ENCODE assay signal across 30 mouse cellular contexts in the genomic region with DNA sequence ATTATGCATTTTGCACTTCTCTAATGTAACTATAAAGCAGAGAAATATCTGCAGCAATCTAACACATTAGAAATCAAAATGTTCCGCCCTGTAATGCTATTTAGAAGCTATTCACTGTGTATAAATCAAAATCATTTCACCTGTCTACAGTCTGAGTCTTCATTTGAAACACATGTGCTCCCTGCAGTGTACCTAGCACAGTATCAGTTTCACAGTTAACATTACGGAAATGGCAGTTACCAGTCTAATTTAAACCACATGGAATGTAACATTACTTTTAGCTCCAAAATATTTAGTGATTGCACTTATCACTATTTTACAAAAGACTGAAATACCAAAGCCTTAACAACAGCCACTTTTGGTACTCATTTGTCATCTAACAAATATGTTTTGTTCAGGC. TPM values are rescaled to one million over a fixed set of nuclear protein-coding genes. Genes with fewer than 3 reads are reported as not detected.
DNase-seq lines count a peak whose midpoint lies in the region; ATAC-seq lines count a peak whose summit lies in the region.
"Had no signal": no experiment of that assay in that cellular context is flagged by ENCODE, and none has a peak within 500 bp of the region (broad histone marks: within the 10 kb centered on the region; RNA-seq: fewer than 3 reads in every experiment).

No protein-coding gene starts in this region.

- no peaks in the 10 kb centered on the region for H3K9me3 ChIP-seq in limb, embryonic 12.5 days
- no peaks in the 10 kb centered on the region for H3K9me3 ChIP-seq in intestine, embryonic 15.5 days
- H3K9me3 ChIP-seq: embryonic facial prominence, embryonic 12.5 days; embryonic facial prominence, embryonic 15.5 days; G1E; heart, embryonic 12.5 days; heart, embryonic 15.5 days; hindbrain, embryonic 10.5 days; hindbrain, embryonic 13.5 days had no signal

- WGBS in limb, embryonic 12.5 days: 30% methylated on average over 2 of the region's 2 CpGs
- 92% methylated on average over 2 of the region's 2 CpGs for WGBS in intestine, embryonic 15.5 days

- no peak overlapping the region for H3K27ac ChIP-seq in limb, embryonic 12.5 days
- no peak overlapping the region for H3K27ac ChIP-seq in intestine, embryonic 15.5 days
- H3K27ac ChIP-seq: embryonic facial prominence, embryonic 12.5 days; embryonic facial prominence, embryonic 15.5 days; heart, embryonic 15.5 days; hindbrain, embryonic 10.5 days; hindbrain, embryonic 13.5 days had no signal

- ATAC-seq in limb, embryonic 12.5 days (ENCODE audit: insufficient number of reproducible peaks, insufficient read depth, low FRiP score, low TSS enrichment, low read depth): 0 out of 2 replicates have a peak, but pooled peaks have one; percentile 63
- no peak for ATAC-seq in intestine, embryonic 15.5 days
- ATAC-seq: forebrain, embryonic 14.5 days; forebrain, postnatal 0 days; hindbrain, embryonic 16.5 days; inflammation-experienced regulatory T-cells, adult 6 months; intestine, postnatal 0 days; Patski had no signal

- no peak overlapping the region for H3K9ac ChIP-seq in limb, embryonic 12.5 days (replicated peaks)
- no peak overlapping the region for H3K9ac ChIP-seq in intestine, embryonic 15.5 days
- H3K9ac ChIP-seq: embryonic facial prominence, embryonic 12.5 days; embryonic facial prominence, embryonic 15.5 days; forebrain, postnatal 0 days; heart, embryonic 12.5 days; heart, embryonic 15.5 days; hindbrain, embryonic 13.5 days had no signal

- H3K4me1 ChIP-seq in limb, embryonic 12.5 days (replicated peaks): no peaks in the 10 kb centered on the region
- H3K4me1 ChIP-seq in intestine, embryonic 15.5 days (replicated peaks): no peaks in the 10 kb centered on the region
- H3K4me1 ChIP-seq: embryonic facial prominence, embryonic 12.5 days; embryonic facial prominence, embryonic 15.5 days; heart, embryonic 12.5 days had no signal

- no peak overlapping the region for H3K4me2 ChIP-seq in limb, embryonic 12.5 days
- no peak overlapping the region for H3K4me2 ChIP-seq in intestine, embryonic 15.5 days (replicated peaks)
- H3K4me2 ChIP-seq: embryonic facial prominence, embryonic 12.5 days; embryonic facial prominence, embryonic 15.5 days; heart, embryonic 12.5 days; heart, embryonic 15.5 days; hindbrain, embryonic 13.5 days had no signal

- no peak overlapping the region for H3K4me3 ChIP-seq in limb, embryonic 12.5 days (replicated peaks)
- H3K4me3 ChIP-seq in intestine, embryonic 15.5 days (replicated peaks): no peak overlapping the region
- H3K4me3 ChIP-seq: embryonic facial prominence, embryonic 12.5 days; embryonic facial prominence, embryonic 15.5 days; heart, embryonic 12.5 days; heart, embryonic 15.5 days; hindbrain, embryonic 10.5 days; hindbrain, embryonic 13.5 days had no signal

- H3K36me3 ChIP-seq in limb, embryonic 12.5 days: no peaks in the 10 kb centered on the region
- H3K36me3 ChIP-seq in intestine, embryonic 15.5 days: no peaks in the 10 kb centered on the region; the same call in 1 of the 2 replicates
- H3K36me3 ChIP-seq: embryonic facial prominence, embryonic 12.5 days; embryonic facial prominence, embryonic 15.5 days; heart, embryonic 15.5 days; hindbrain, embryonic 13.5 days had no signal

- peaks cover 19% of the 10 kb centered on the region for H3K27me3 ChIP-seq in limb, embryonic 12.5 days
- no peaks in the 10 kb centered on the region for H3K27me3 ChIP-seq in intestine, embryonic 15.5 days (replicated peaks)
- H3K27me3 ChIP-seq: CH12.LX; heart, embryonic 12.5 days; heart, embryonic 15.5 days had no signal

- DNase-seq in embryo, embryonic 11 days: peak; percentile 22
- no peak for DNase-seq in embryo, embryonic 10.5 days (ENCODE audit: low spot score)
- peak; percentile 56 for DNase-seq in forelimb bud, embryonic 11.5 days (ENCODE audit: low read depth, low spot score)
- no peak for DNase-seq in left cerebral cortex, adult 18-20 months (ENCODE audit: low spot score in 2 of 2)
- DNase-seq: adrenal gland, postnatal 10 days; adrenal gland, postnatal 36 days; B cell, adult 2 months; cerebellum, adult 2 months; cerebellum, adult 9-11 months; cerebellum, postnatal 25 days; forebrain, postnatal 0 days; gastrocnemius, postnatal 25 days; heart, adult 18-20 months; heart, postnatal 10 days; heart, postnatal 36 days had no signal

RNA-seq across cellular contexts. Expression of a gene that starts 5.6 kb away (rescaled TPM):
- 18.4 and 18.7 TPM in 2 replicates for polyA plus RNA-seq in limb, embryonic 12.5 days (2016; fragmentation: Nextera tagmentation; extraction: Ambion mirVana)
- polyA plus RNA-seq in intestine, embryonic 15.5 days (2015; fragmentation: Nextera tagmentation; extraction: Ambion mirVana): 22.5 and 25.4 TPM in 2 replicates
- 10 to 100 TPM; 51.9 to 58.3 TPM for total RNA-seq in left cerebral cortex, adult 18-20 months (2021)

RNA-seq across cellular contexts. Expression of a gene that starts 5.7 kb away (rescaled TPM):
- 8.9 and 9.4 TPM in 2 replicates for polyA plus RNA-seq in limb, embryonic 12.5 days (2016; fragmentation: Nextera tagmentation; extraction: Ambion mirVana)
- polyA plus RNA-seq in intestine, embryonic 15.5 days (2015; fragmentation: Nextera tagmentation; extraction: Ambion mirVana): 4.8 and 5.8 TPM in 2 replicates
- total RNA-seq in left cerebral cortex, adult 18-20 months (2021): 1 to 10 TPM; 5.9 to 6.2 TPM

RNA-seq across cellular contexts. Expression of a gene that starts 44.9 kb away (rescaled TPM):
- 55.7 and 58.0 TPM in 2 replicates for polyA plus RNA-seq in limb, embryonic 12.5 days (2016; fragmentation: Nextera tagmentation; extraction: Ambion mirVana)
- polyA plus RNA-seq in intestine, embryonic 15.5 days (2015; fragmentation: Nextera tagmentation; extraction: Ambion mirVana): 61.0 and 67.4 TPM in 2 replicates
- total RNA-seq in left cerebral cortex, adult 18-20 months (2021): 10 to 100 TPM; 31.9 to 37.6 TPM

Comparison
In these comparisons a context has a peak if more than half of its experiments do, and no peak if none do; other contexts are left out.
1. DNase-seq: peak in embryo, embryonic 11 days (single experiment) and forelimb bud, embryonic 11.5 days (single experiment); none in embryo, embryonic 10.5 days (single experiment) and left cerebral cortex, adult 18-20 months (0 of 2).